Mouse (Mus musculus): ENCODE data around the gene Tnfrsf13c. TPM values are rescaled to one million over a fixed set of nuclear protein-coding genes. Genes with fewer than 3 reads are reported as not detected.
A peak's percentile ranks its signal among the peaks of the same experiment; 100 is the strongest.

The Tnfrsf13c gene
- total and polyA plus RNA-seq, 3 experiments: 204 to 287 (median 257) TPM

DNA sequence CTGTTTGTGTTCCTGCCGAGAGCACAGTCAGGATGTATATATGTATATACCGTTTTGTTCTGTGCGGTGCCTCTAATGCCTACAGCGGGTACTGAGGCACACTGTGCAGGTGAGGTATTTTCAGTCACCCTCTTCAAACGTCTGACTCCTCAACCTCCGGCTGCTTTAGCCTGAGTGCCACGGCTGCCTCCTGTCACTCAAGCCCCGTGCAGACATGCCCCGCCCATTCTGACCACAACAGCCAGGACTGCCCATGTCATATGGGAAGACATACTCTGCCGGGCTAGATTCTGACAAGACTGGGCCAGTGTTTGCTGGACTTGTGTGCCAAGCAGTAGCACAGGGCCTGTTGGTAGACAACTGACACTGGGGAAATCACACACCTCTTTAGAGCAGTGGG, 11.5 kb upstream of the Tnfrsf13c start (continued):
- TF ChIP-seq RCOR1 (conservative IDR thresholded peaks at IDR 0.05; ENCODE audit: low read depth, low read length): no peak
- TF ChIP-seq ELF1 (IDR thresholded peaks at IDR 0.05; ENCODE audit: low read depth, low read length): no peak
- no peak; the same call in 1 of the 2 replicates for TF ChIP-seq RAD21 (IDR thresholded peaks at IDR 0.05; ENCODE audit: low read depth, low read length)
- no peak for TF ChIP-seq CHD1 (IDR thresholded peaks at IDR 0.05; ENCODE audit: low read depth, low read length)
- TF ChIP-seq POLR2AphosphoS2 (IDR thresholded peaks at IDR 0.05; ENCODE audit: low read depth, low read length): no peak
- TF ChIP-seq JUND (conservative IDR thresholded peaks at IDR 0.05; ENCODE audit: low read depth, low read length): no peak
- TF ChIP-seq CTCF (conservative IDR thresholded peaks at IDR 0.05 in 1 of 2, IDR thresholded peaks at IDR 0.05 in 1 of 2; ENCODE audit: low read depth in 2 of 2, low read length in 2 of 2): no peak
- TF ChIP-seq POLR2A (IDR thresholded peaks at IDR 0.05; ENCODE audit: low read depth, low read length): peak; percentile 61

DNA sequence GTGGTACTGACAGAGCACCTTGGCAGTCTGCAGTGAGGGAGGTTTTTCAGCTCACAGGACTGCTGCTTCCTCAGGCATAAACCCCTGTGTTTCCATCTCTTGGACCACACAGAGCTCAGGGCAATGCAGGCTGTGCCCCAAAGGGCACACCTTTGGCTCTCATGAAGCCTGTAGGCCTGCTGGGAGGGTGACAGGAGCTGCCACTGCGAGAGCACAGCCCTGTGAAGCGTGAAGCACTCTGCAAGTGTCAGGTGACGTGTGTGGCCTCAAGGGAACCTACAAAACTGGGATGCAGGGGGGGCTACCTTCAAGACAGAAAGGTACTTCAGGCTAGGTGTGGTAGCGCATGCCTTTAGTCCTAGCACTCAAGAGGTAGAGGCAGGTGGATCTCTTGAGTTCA, 8.5 kb upstream of the Tnfrsf13c start:
- peaks cover 8 to 39% of the 10 kb centered on the region in 2 experiments for H3K36me3 ChIP-seq (replicated peaks in 1 of 2; ENCODE audit: control insufficient read depth in 1 of 2, insufficient read depth in 1 of 2, low read length in 1 of 2)
- no peak overlapping the region for H3K27ac ChIP-seq (ENCODE audit: insufficient read depth, low read depth)
- H3K9me3 ChIP-seq (replicated peaks; ENCODE audit: low read length): no peaks in the 10 kb centered on the region
- no peaks in the 10 kb centered on the region for H3K79me2 ChIP-seq (replicated peaks; ENCODE audit: control insufficient read depth, extremely low read depth, insufficient read depth, poor library complexity, severe bottlenecking)
- TF ChIP-seq ZMIZ1 (IDR thresholded peaks at IDR 0.05; ENCODE audit: low read depth, low read length) (no peak), ETS1 (conservative IDR thresholded peaks at IDR 0.05; ENCODE audit: low read depth, low read length) (no peak), MAFK (IDR thresholded peaks at IDR 0.05; ENCODE audit: insufficient replicate concordance, low read length) (no peak), POLR2AphosphoS2 (IDR thresholded peaks at IDR 0.05; ENCODE audit: low read depth, low read length) (no peak), EP300 (IDR thresholded peaks at IDR 0.05; ENCODE audit: low read length) (no peak), BHLHE40 (IDR thresholded peaks at IDR 0.05; ENCODE audit: low read depth, low read length) (no peak), SMC3 (IDR thresholded peaks at IDR 0.05; ENCODE audit: low read depth, low read length) (no peak), CTCF (conservative IDR thresholded peaks at IDR 0.05 in 1 of 2, IDR thresholded peaks at IDR 0.05 in 1 of 2; ENCODE audit: low read depth in 2 of 2, low read length in 2 of 2) (no peak), MAX (IDR thresholded peaks at IDR 0.05; ENCODE audit: low read length) (no peak), POLR2A (IDR thresholded peaks at IDR 0.05; ENCODE audit: low read depth, low read length) (no peak), USF1 (IDR thresholded peaks at IDR 0.05; ENCODE audit: low read depth, low read length) (no peak), HCFC1 (IDR thresholded peaks at IDR 0.05; ENCODE audit: low read depth, low read length) (no peak), ZKSCAN1 (IDR thresholded peaks at IDR 0.05; ENCODE audit: borderline replicate concordance, low read depth, low read length) (no peak), IRF4 (IDR thresholded peaks at IDR 0.05; ENCODE audit: low read depth, low read length) (no peak), NELFE (IDR thresholded peaks at IDR 0.05; ENCODE audit: low read depth, low read length) (no peak), ELF1 (IDR thresholded peaks at IDR 0.05; ENCODE audit: low read depth, low read length) (no peak), RCOR1 (conservative IDR thresholded peaks at IDR 0.05; ENCODE audit: low read depth, low read length) (no peak), CHD2 (IDR thresholded peaks at IDR 0.05; ENCODE audit: low read length) (no peak), JUND (conservative IDR thresholded peaks at IDR 0.05; ENCODE audit: low read depth, low read length) (no peak), GABPA (IDR thresholded peaks at IDR 0.05; ENCODE audit: insufficient replicate concordance, low read depth, low read length) (no peak)
- H3K9ac ChIP-seq (ENCODE audit: insufficient read depth, low read depth): no peak overlapping the region
- DNase-seq (ENCODE audit: extremely low read depth): no peak
- dilution Hi-C loops (cut with MboI; ENCODE audit: extremely low pct_ligation_motif_present, extremely low pct_unique_long_range_greater_than_20kb, low sequenced_read_pairs): no loop called here
- H3K4me1 ChIP-seq (ENCODE audit: control insufficient read depth in 1 of 2, insufficient read depth in 2 of 2): peaks cover 44 to 71% of the 10 kb centered on the region in 2 experiments
- H3K4me3 ChIP-seq (replicated peaks in 1 of 3; ENCODE audit: low read depth in 2 of 3, low read length in 2 of 3, poor library complexity in 1 of 3): no peak overlapping the region
- in situ Hi-C loops (cut with MboI; ENCODE audit: low pct_ligation_motif_present, low pct_unique_long_range_greater_than_20kb, low sequenced_read_pairs): no loop called here
- H3K27me3 ChIP-seq (replicated peaks): no peaks in the 10 kb centered on the region
- no peak overlapping the region for H3K4me2 ChIP-seq (ENCODE audit: insufficient read depth, low read depth, poor library complexity, severe bottlenecking)

Measured in CH12.LX (cell line).